Mouse (Mus musculus): ENCODE data around the gene Col4a1.

Gene Col4a1

GRCm38 (mm10) chr8:11173284-11174191 is 139.1 kb downstream of the Col4a1 start:
- peak; percentile 38 for DNase-seq

- no peak for DNase-seq
Measured at GRCm38 (mm10) chr8:11171526-11171925, 141.1 kb downstream of the Col4a1 start.

- no peak for DNase-seq
Measured at GRCm38 (mm10) chr8:11169383-11169782, 143.2 kb downstream of the Col4a1 start.

GRCm38 (mm10) chr8:11168780-11169179 is 143.8 kb downstream of the Col4a1 start:
- DNase-seq = no peak

GRCm38 (mm10) chr8:11167955-11168354 is 144.7 kb downstream of the Col4a1 start:
- DNase-seq = no peak

- no peak for DNase-seq
Measured at GRCm38 (mm10) chr8:11165592-11165991, 147.0 kb downstream of the Col4a1 start.

GRCm38 (mm10) chr8:11156319-11156692 is 156.3 kb downstream of the Col4a1 start:
- no peak for DNase-seq

GRCm38 (mm10) chr8:11155579-11156318 is 156.9 kb downstream of the Col4a1 start:
- DNase-seq = no peak

GRCm38 (mm10) chr8:11150268-11150667 is 162.4 kb downstream of the Col4a1 start:
- no peak for DNase-seq

GRCm38 (mm10) chr8:11149201-11149810 is 163.3 kb downstream of the Col4a1 start:
- no peak for DNase-seq

- no peak for DNase-seq
Measured at GRCm38 (mm10) chr8:11148797-11149196, 163.8 kb downstream of the Col4a1 start.
